Mouse (Mus musculus) lung, embryonic 16.5 days (tissue): ENCODE results near the gene Wwc2. TPM values are rescaled to one million over a fixed set of nuclear protein-coding genes. Genes with fewer than 3 reads are reported as not detected.

Experiments
- ATAC-seq: fragments of 200-750 bp; cut with Nextera tagmentation; 2 replicates; pipeline ENCODE4 v1.8.0; 2017; ENCODE audit warnings: low read depth, mild to moderate bottlenecking, moderate library complexity
- H3K27ac ChIP-seq: fragments of 300-500 bp; sonication (generic); 2 replicates; pipeline ENCODE4 v1.5.1; 2014; ENCODE audit warnings: mild to moderate bottlenecking, control low read depth, low read length
- H3K27me3 ChIP-seq: fragments of 300-500 bp; sonication (generic); 2 replicates; pipeline ENCODE4 v1.6.1; 2014; ENCODE audit warnings: low read depth, low read length, mixed read lengths; ENCODE audit not compliant: control insufficient read depth, insufficient read depth
- H3K36me3 ChIP-seq: fragments of 300-500 bp; sonication (generic); 2 replicates; pipeline ENCODE4 v1.6.1; 2014; ENCODE audit warnings: low read length; ENCODE audit not compliant: control insufficient read depth, insufficient read depth
- H3K4me1 ChIP-seq: fragments of 300-500 bp; sonication (generic); replicated peaks from 2 replicates; pipeline ENCODE4 v1.6.1; 2014; ENCODE audit warnings: low read length, mixed read lengths; ENCODE audit not compliant: control insufficient read depth, insufficient read depth
- H3K4me2 ChIP-seq: fragments of 300-500 bp; sonication (generic); 2 replicates; pipeline ENCODE4 v1.6.1; 2014; ENCODE audit warnings: low read depth, low read length, control low read depth
- H3K4me3 ChIP-seq: fragments of 300-500 bp; sonication (generic); 2 replicates; pipeline ENCODE4 v1.5.1; 2014; ENCODE audit warnings: mild to moderate bottlenecking, low read length, control low read depth
- H3K9ac ChIP-seq: fragments of 300-500 bp; sonication (generic); 2 replicates; pipeline ENCODE4 v1.6.1; 2014; ENCODE audit warnings: low read length, control low read depth
- H3K9me3 ChIP-seq: fragments of 300-500 bp; sonication (generic); 2 replicates; pipeline ENCODE4 v1.6.1; 2016; ENCODE audit warnings: low read length; ENCODE audit not compliant: control insufficient read depth
- WGBS: fragments of 180-500 bp; shearing (Covaris S2); extraction: QIAGEN DNeasy Blood & Tissue Kit; methylation state at CpG from one replicate; pipeline ENCODE4 v1.1.7; 2014; 5-methylcytosine and 5-hydroxymethylcytosine counted together
- polyA plus RNA-seq: library from polyadenylated mRNA; unstranded; fragments of >200 nt; fragmentation: Nextera tagmentation; extraction: Ambion mirVana; gene quantifications from 2 replicates; pipeline ENCODE4 v1.2.1, GENCODE M21; 2015

The Wwc2 gene
- polyA plus RNA-seq, 1 experiment from 2014 or later, result 12.6 TPM

DNA sequence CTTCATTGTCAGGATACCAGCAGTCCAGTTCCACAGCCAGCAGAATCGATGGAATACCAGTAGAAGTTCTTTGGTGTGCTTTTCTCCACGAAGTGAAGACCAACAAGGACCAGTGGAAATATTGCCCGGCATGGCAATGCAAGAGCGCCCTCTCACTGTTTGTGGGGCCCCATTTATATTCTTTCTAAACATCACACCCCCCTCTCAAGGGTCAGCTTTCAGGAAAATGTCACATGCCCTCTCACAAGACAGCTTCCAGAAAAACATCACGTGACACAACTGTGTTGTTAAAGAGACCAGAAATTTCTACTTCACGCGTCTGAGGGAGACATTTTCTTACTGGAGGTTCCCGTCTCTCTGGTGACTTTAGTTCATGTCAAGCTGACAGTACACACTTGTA is 10.8 kb downstream of the Wwc2 start:
- Histone ChIP-seq H3K4me2 (no peak overlapping the region), H3K27me3 (no peaks in the 10 kb centered on the region), H3K36me3 (no peaks in the 10 kb centered on the region), H3K27ac (no peak overlapping the region), H3K4me3 (no peak overlapping the region), H3K9ac (no peak overlapping the region), H3K4me1 (no peaks in the 10 kb centered on the region; the same call in 1 of the 2 replicates), H3K9me3 (no peaks in the 10 kb centered on the region)
- ATAC-seq, result no peak
- 90% methylated on average over 8 of the region's 8 CpGs for WGBS

- H3K36me3 ChIP-seq, result no peaks in the 10 kb centered on the region
- H3K9me3 ChIP-seq, result no peaks in the 10 kb centered on the region
- 80% methylated on average over 6 of the region's 6 CpGs for WGBS
- peaks cover 10% of the 10 kb centered on the region for H3K4me1 ChIP-seq
- H3K9ac ChIP-seq, result no peak overlapping the region
- no peak overlapping the region for H3K4me2 ChIP-seq
- no peak for ATAC-seq
- no peak overlapping the region for H3K4me3 ChIP-seq
- H3K27ac ChIP-seq, result no peak overlapping the region
- H3K27me3 ChIP-seq, result no peaks in the 10 kb centered on the region
Observed at GRCm38 (mm10) chr8:47978755-47979154, 12.0 kb downstream of the Wwc2 start.

GRCm38 (mm10) chr8:47974963-47975314 is 15.8 kb downstream of the Wwc2 start:
- no peaks in the 10 kb centered on the region for H3K9me3 ChIP-seq
- H3K27ac ChIP-seq, result peak overlapping the region; percentile 29; the same call in 1 of the 2 replicates
- H3K4me2 ChIP-seq, result peak overlapping the region; percentile 44
- 42% methylated on average over 7 of the region's 7 CpGs for WGBS
- no peaks in the 10 kb centered on the region for H3K36me3 ChIP-seq
- H3K9ac ChIP-seq, result peak overlapping the region; percentile 25; the same call in 1 of the 2 replicates
- H3K4me3 ChIP-seq, result peak overlapping the region; percentile 29
- no peaks in the 10 kb centered on the region for H3K27me3 ChIP-seq
- peaks cover 15% of the 10 kb centered on the region for H3K4me1 ChIP-seq
- peak; percentile 35; the same call in 1 of the 2 replicates for ATAC-seq

DNA sequence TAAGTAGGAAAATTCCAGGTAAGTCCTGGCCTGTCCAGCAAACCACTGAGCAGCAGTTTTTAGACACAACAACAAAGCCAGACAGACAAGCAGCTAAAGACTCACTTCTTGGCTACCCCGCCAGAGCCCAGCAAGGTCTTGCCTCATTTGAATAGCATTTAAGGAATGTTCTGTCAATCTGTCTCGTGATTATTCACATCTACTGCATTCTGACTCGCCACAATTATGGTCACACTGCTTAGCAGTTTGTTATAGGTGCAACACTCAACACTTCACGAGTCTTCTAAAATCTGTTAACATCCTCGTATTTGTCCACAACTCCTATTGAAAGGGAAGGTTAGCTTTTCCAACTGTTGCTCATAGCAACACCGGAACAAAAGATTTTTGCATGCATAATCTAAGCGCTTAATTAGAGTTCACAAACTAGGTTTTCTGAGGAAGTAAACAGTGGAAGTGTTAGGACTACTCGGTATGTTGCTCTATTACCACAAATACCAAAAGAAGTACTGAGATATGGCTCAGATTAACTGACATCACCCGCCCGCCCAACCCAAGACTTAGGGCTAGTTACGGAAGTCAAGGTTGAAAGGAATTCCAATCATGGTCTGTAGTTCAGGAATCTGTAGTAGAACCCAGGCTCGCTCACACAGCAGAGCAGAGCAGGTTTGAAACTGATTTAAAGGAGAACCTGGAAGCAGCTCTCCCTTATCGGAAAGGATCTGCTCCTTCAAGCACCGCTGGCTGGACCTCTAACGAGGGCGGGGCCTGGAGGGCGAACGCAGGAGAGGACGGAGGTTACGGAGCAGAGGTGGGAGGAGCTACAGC is 16.4 kb downstream of the Wwc2 start:
- ATAC-seq, result peak; percentile 79
- peaks cover 15% of the 10 kb centered on the region for H3K4me1 ChIP-seq
- H3K9ac ChIP-seq, result peak overlapping the region; percentile 25; the same call in 1 of the 2 replicates
- H3K9me3 ChIP-seq, result no peaks in the 10 kb centered on the region
- H3K27ac ChIP-seq, result peak overlapping the region; percentile 20; the same call in 1 of the 2 replicates
- no peaks in the 10 kb centered on the region for H3K27me3 ChIP-seq
- peak overlapping the region; percentile 29 for H3K4me3 ChIP-seq
- whole genome bisulfite sequencing, result 32% methylated on average over 20 of the region's 20 CpGs
- peak overlapping the region; percentile 44 for H3K4me2 ChIP-seq
- no peaks in the 10 kb centered on the region for H3K36me3 ChIP-seq

- Histone ChIP-seq H3K4me1 (peaks cover 24% of the 10 kb centered on the region), H3K4me2 (no peak overlapping the region), H3K27me3 (no peaks in the 10 kb centered on the region), H3K4me3 (no peak overlapping the region), H3K27ac (no peak overlapping the region), H3K9ac (no peak overlapping the region), H3K9me3 (no peaks in the 10 kb centered on the region), H3K36me3 (no peaks in the 10 kb centered on the region)
- WGBS, result 59% methylated on average over 2 of the region's 2 CpGs
- ATAC-seq, result no peak
Observed at GRCm38 (mm10) chr8:47971121-47971520, 19.6 kb downstream of the Wwc2 start.

- H3K4me3 ChIP-seq, result no peak overlapping the region
- no peak overlapping the region for H3K4me2 ChIP-seq
- 72% methylated on average over 5 of the region's 5 CpGs for WGBS
- no peak overlapping the region for H3K9ac ChIP-seq
- no peaks in the 10 kb centered on the region for H3K36me3 ChIP-seq
- no peaks in the 10 kb centered on the region for H3K27me3 ChIP-seq
- H3K27ac ChIP-seq, result no peak overlapping the region
- no peak for ATAC-seq
- peaks cover 26% of the 10 kb centered on the region for H3K4me1 ChIP-seq
- no peaks in the 10 kb centered on the region for H3K9me3 ChIP-seq
Observed at GRCm38 (mm10) chr8:47970576-47970975, 20.1 kb downstream of the Wwc2 start.

- no peak overlapping the region for H3K9ac ChIP-seq
- H3K27me3 ChIP-seq, result no peaks in the 10 kb centered on the region
- no peak overlapping the region for H3K4me2 ChIP-seq
- 56% methylated on average over 20 of the region's 20 CpGs for WGBS
- no peak for ATAC-seq
- H3K9me3 ChIP-seq, result no peaks in the 10 kb centered on the region
- H3K4me3 ChIP-seq, result no peak overlapping the region
- no peaks in the 10 kb centered on the region for H3K36me3 ChIP-seq
- H3K4me1 ChIP-seq, result peaks cover 21% of the 10 kb centered on the region
- H3K27ac ChIP-seq, result no peak overlapping the region
Observed at GRCm38 (mm10) chr8:47967045-47967920, 23.4 kb downstream of the Wwc2 start.

GRCm38 (mm10) chr8:47962484-47962883 is 28.2 kb downstream of the Wwc2 start:
- Histone ChIP-seq H3K4me2 (no peak overlapping the region), H3K9me3 (no peaks in the 10 kb centered on the region), H3K36me3 (no peaks in the 10 kb centered on the region), H3K4me1 (peaks cover 27% of the 10 kb centered on the region), H3K4me3 (no peak overlapping the region), H3K27me3 (no peaks in the 10 kb centered on the region), H3K9ac (no peak overlapping the region), H3K27ac (no peak overlapping the region)
- 60% methylated on average over 4 of the region's 4 CpGs for WGBS
- ATAC-seq, result no peak

- Histone ChIP-seq H3K4me1 (peaks cover 27% of the 10 kb centered on the region), H3K27me3 (no peaks in the 10 kb centered on the region), H3K4me3 (no peak overlapping the region), H3K27ac (no peak overlapping the region), H3K9me3 (no peaks in the 10 kb centered on the region), H3K36me3 (no peaks in the 10 kb centered on the region), H3K4me2 (no peak overlapping the region), H3K9ac (no peak overlapping the region)
- peak; percentile 47; the same call in 1 of the 2 replicates for ATAC-seq
- 30% methylated on average over 6 of the region's 6 CpGs for WGBS
Observed at GRCm38 (mm10) chr8:47962005-47962404, 28.7 kb downstream of the Wwc2 start.
